Mouse (Mus musculus) kidney, embryonic 14.5 days (tissue): ENCODE data around the gene Adgra3. TPM values are rescaled to one million over a fixed set of nuclear protein-coding genes. Genes with fewer than 3 reads are reported as not detected.

Experiments
- ATAC-seq: fragments of 200-750 bp; cut with Nextera tagmentation; 2 replicates; pipeline ENCODE4 v1.8.0; 2017; ENCODE audit warnings: moderate number of reproducible peaks, mild to moderate bottlenecking, moderate TSS enrichment, moderate library complexity; ENCODE audit not compliant: low FRiP score, low TSS enrichment
- H3K27ac ChIP-seq: fragments of 300-500 bp; sonication (generic); 2 replicates; pipeline ENCODE4 v1.5.1; 2014; ENCODE audit warnings: low read depth, mild to moderate bottlenecking, low read length, moderate library complexity, mixed read lengths
- H3K27me3 ChIP-seq: fragments of 300-500 bp; sonication (generic); 2 replicates; pipeline ENCODE4 v1.6.1; 2014; ENCODE audit warnings: mild to moderate bottlenecking, low read length; ENCODE audit not compliant: control insufficient read depth, insufficient read depth
- H3K36me3 ChIP-seq: fragments of 300-500 bp; sonication (generic); 2 replicates; pipeline ENCODE4 v1.6.1; 2014; ENCODE audit warnings: low read length, mixed read lengths; ENCODE audit not compliant: control insufficient read depth, insufficient read depth
- H3K4me1 ChIP-seq: fragments of 300-500 bp; sonication (generic); 2 replicates; pipeline ENCODE4 v1.6.1; 2014; ENCODE audit warnings: low read length, mixed read lengths; ENCODE audit not compliant: control insufficient read depth, insufficient read depth
- H3K4me2 ChIP-seq: fragments of 300-500 bp; sonication (generic); replicated peaks from 2 replicates; pipeline ENCODE4 v1.6.1; 2014; ENCODE audit warnings: low read depth, mild to moderate bottlenecking, low read length
- H3K4me3 ChIP-seq: fragments of 300-500 bp; sonication (generic); 2 replicates; pipeline ENCODE4 v1.5.1; 2014; ENCODE audit warnings: mild to moderate bottlenecking, low read length
- H3K9ac ChIP-seq: fragments of 300-500 bp; sonication (generic); 2 replicates; pipeline ENCODE4 v1.6.1; 2014; ENCODE audit warnings: low read depth, mild to moderate bottlenecking, low read length, moderate library complexity
- H3K9me3 ChIP-seq: fragments of 300-500 bp; sonication (generic); 2 replicates; pipeline ENCODE4 v1.6.1; 2016; ENCODE audit warnings: low read length; ENCODE audit not compliant: control insufficient read depth
- WGBS: fragments of 180-500 bp; shearing (Covaris S2); extraction: QIAGEN DNeasy Blood & Tissue Kit; methylation state at CpG from one replicate; pipeline ENCODE4 v1.1.7; 2014; 5-methylcytosine and 5-hydroxymethylcytosine counted together
- polyA plus RNA-seq: library from polyadenylated mRNA; unstranded; fragments of >200 nt; fragmentation: Nextera tagmentation; extraction: Ambion mirVana; gene quantifications from 2 replicates; pipeline ENCODE4 v1.2.1, GENCODE M21; 2014

Adgra3 gene
- polyA plus RNA-seq, 1 experiment from 2014 or later: 64.5 TPM

DNA sequence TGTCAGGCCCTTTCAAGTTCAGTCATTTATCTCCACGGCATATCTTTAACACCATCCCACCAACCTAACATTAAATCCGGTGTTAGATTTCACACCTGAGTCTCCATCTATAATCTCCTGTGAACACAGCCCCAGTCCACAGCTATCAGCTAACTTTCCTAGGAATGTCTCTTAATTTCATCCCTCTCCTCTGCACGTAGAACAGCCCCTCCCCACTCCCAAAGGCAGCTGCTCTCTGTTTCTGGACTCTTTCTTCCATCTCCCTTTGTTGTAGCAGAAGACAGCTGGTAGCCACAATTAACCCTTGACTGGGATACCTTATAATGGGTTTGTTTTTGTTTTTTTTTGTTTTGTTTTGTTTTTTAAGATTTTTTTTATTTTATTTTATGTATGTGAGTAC lies 8.8 kb downstream of the Adgra3 start:
- H3K4me1 ChIP-seq: peaks cover 14% of the 10 kb centered on the region
- 21% methylated on average over 3 of the region's 3 CpGs for WGBS
- H3K27ac ChIP-seq: no peak overlapping the region
- no peak overlapping the region for H3K9ac ChIP-seq
- no peak for ATAC-seq
- H3K4me3 ChIP-seq: no peak overlapping the region
- no peak overlapping the region for H3K4me2 ChIP-seq
- no peaks in the 10 kb centered on the region for H3K9me3 ChIP-seq
- H3K36me3 ChIP-seq: no peaks in the 10 kb centered on the region; the same call in 1 of the 2 replicates
- no peaks in the 10 kb centered on the region for H3K27me3 ChIP-seq

DNA sequence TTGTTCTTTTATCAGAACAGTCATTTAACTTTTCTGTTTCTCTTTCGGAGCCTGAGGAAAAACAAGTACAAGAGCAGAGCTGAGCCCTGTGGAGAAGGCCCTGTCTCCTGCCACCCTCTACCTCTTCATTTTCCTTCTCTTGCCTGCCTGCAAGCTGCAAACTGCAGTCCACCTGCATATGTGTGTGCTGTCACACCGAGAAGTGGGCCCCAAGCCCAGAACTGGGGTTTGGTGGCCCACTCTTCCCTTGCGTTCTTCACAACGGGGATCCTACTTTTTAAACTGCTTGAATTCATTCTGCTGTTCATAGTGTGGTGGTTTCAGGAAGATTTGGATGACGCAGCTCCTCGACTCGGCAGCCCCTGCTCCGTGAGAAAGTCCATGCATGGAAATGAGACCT lies 9.3 kb downstream of the Adgra3 start:
- Histone ChIP-seq H3K4me2 (no peak overlapping the region), H3K4me1 (peaks cover 14% of the 10 kb centered on the region), H3K9me3 (no peaks in the 10 kb centered on the region), H3K9ac (no peak overlapping the region), H3K4me3 (no peak overlapping the region), H3K27ac (no peak overlapping the region), H3K36me3 (no peaks in the 10 kb centered on the region; the same call in 1 of the 2 replicates), H3K27me3 (no peaks in the 10 kb centered on the region)
- ATAC-seq: no peak
- WGBS: 49% methylated on average over 8 of the region's 8 CpGs

DNA sequence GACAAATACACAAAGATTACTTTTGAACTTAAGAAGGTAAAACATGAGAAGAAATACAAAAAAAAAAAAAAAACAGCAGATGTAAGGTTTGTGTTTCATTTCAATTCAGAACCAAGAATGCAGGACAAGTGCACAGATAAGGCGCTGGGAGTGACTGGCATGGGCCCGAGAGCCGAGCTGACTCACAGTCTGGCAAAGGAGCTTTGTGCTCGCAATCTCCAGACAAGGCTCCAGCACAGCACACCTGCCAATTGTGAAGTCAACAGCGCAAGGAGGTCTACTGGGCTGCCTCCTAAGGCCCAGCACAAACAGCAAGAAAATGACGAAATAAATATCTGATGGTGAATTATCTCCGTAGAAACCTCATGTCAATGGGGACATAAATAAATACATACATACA lies 9.8 kb downstream of the Adgra3 start:
- no peaks in the 10 kb centered on the region for H3K9me3 ChIP-seq
- H3K4me3 ChIP-seq: no peak overlapping the region
- no peak for ATAC-seq
- H3K27ac ChIP-seq: no peak overlapping the region
- no peaks in the 10 kb centered on the region for H3K27me3 ChIP-seq
- 68% methylated on average over 7 of the region's 7 CpGs for WGBS
- peaks cover 14% of the 10 kb centered on the region for H3K4me1 ChIP-seq
- no peak overlapping the region for H3K9ac ChIP-seq
- no peak overlapping the region for H3K4me2 ChIP-seq
- H3K36me3 ChIP-seq: no peaks in the 10 kb centered on the region; the same call in 1 of the 2 replicates

DNA sequence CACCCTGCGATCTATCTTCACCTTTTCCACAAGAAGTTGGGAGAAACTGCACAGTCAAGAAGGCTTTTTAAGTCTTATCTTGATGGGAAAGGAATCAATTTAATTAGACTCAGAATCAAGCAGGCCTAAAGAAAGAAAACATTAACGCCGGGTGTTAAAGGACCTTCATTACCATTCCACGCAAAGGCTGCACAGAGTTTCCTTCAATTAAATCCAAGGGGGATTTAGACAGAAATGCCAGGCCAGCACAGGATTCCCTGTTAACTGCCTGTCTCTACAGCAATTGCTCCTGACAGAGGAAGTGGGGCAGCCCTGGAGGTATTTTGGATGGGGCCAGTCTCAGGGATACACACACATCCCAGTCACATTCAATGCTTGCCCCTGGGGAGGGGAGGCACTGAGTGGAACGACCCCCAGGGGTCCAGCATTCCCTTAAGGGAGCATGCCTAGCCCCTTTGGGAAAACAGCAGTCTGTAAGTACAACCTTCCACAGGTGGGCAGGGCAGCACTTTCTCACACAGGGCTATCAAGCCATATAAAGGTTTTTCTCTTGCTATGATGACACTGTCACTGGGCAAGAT lies 10.4 kb downstream of the Adgra3 start:
- H3K4me3 ChIP-seq: no peak overlapping the region
- 35% methylated on average over 5 of the region's 5 CpGs for WGBS
- no peaks in the 10 kb centered on the region; the same call in 1 of the 2 replicates for H3K36me3 ChIP-seq
- H3K4me1 ChIP-seq: peaks cover 11% of the 10 kb centered on the region
- no peaks in the 10 kb centered on the region for H3K27me3 ChIP-seq
- H3K9me3 ChIP-seq: no peaks in the 10 kb centered on the region
- no peak overlapping the region for H3K27ac ChIP-seq
- H3K4me2 ChIP-seq: no peak overlapping the region
- ATAC-seq: no peak
- no peak overlapping the region for H3K9ac ChIP-seq

DNA sequence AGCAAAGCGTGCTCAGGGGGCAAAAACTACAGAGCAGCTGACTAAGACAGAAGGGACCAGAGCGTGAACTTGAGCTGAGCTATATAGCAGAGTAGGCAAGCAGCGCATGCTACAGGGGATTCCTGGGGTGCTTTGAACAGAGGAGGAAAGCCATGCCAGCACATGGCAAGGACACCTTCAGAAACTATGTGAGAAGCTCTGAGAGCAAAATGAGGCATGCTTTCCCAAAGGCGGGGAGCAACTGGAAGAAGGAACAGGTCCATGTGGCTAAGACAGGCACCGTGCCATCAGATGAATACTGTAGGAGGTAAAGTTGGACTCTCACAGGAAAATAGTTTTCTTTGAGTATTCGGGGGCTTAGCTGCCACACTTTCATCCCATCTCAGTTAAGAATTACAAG lies 13.6 kb downstream of the Adgra3 start:
- Histone ChIP-seq H3K4me2 (no peak overlapping the region), H3K9me3 (no peaks in the 10 kb centered on the region), H3K36me3 (no peaks in the 10 kb centered on the region; the same call in 1 of the 2 replicates), H3K27me3 (no peaks in the 10 kb centered on the region), H3K27ac (no peak overlapping the region), H3K9ac (no peak overlapping the region), H3K4me1 (peaks cover 9% of the 10 kb centered on the region), H3K4me3 (no peak overlapping the region)
- WGBS: 90% methylated on average over 6 of the region's 6 CpGs
- ATAC-seq: no peak

DNA sequence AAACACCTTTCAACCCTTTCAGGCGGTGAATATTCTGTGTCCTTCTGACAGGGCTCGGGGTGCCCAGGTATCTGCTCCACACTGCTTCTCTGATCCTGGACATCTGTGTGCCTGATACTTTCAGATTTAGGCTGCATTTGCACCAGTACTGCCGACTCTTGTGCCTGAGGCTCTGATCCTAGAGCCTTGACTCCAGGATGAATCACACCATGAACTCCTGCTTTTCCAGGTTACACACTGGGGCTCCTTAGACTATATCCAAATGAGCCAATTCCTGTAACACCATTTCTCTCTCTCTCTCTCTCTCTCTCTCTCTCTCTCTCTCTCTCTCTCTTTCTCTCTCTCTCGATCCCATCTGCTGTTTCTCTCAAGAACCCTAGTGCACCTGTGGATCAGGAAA lies 15.1 kb downstream of the Adgra3 start:
- no peak overlapping the region for H3K27ac ChIP-seq
- no peaks in the 10 kb centered on the region for H3K9me3 ChIP-seq
- 74% methylated on average over 4 of the region's 4 CpGs for WGBS
- H3K9ac ChIP-seq: no peak overlapping the region
- peaks cover 15% of the 10 kb centered on the region for H3K4me1 ChIP-seq
- no peak overlapping the region for H3K4me3 ChIP-seq
- H3K27me3 ChIP-seq: no peaks in the 10 kb centered on the region
- H3K36me3 ChIP-seq: no peaks in the 10 kb centered on the region
- no peak overlapping the region for H3K4me2 ChIP-seq
- no peak for ATAC-seq

DNA sequence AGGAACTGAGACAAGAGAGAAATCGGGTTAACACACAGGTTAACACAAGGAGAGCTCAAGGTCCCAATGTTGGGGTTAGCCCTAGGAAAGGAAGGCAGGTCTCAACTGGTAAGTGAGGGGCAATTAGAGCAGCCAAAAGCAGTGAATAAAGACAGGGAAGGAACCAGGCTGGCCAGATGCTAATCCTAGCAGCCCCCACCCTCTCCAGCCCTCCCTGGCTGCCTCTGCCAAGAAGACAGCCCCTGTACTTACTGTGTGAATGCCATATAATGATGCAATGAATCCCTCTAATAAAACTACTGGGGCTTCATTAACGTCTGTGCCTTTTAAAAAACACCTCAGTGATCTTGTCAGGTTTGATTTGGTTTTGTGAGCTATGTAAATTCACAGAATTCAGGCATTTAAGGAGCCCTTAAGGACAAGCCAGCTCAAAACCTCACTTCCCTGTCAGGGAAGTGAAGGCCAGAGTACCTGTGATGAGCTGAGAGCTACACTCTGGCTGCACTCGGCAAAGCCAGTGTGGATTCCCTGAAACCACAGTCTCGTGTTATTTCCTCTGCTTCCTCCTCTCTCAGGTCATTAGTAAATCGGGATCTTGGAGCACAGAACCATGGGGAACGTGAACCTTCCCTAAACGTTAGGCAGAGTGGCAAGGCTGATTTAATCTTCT lies 16.4 kb downstream of the Adgra3 start:
- Histone ChIP-seq H3K9me3 (no peaks in the 10 kb centered on the region), H3K4me1 (peaks cover 21% of the 10 kb centered on the region), H3K27ac (no peak overlapping the region), H3K9ac (no peak overlapping the region), H3K36me3 (no peaks in the 10 kb centered on the region), H3K4me3 (no peak overlapping the region), H3K27me3 (no peaks in the 10 kb centered on the region), H3K4me2 (no peak overlapping the region)
- WGBS: 29% methylated on average over 7 of the region's 7 CpGs
- ATAC-seq: no peak

DNA sequence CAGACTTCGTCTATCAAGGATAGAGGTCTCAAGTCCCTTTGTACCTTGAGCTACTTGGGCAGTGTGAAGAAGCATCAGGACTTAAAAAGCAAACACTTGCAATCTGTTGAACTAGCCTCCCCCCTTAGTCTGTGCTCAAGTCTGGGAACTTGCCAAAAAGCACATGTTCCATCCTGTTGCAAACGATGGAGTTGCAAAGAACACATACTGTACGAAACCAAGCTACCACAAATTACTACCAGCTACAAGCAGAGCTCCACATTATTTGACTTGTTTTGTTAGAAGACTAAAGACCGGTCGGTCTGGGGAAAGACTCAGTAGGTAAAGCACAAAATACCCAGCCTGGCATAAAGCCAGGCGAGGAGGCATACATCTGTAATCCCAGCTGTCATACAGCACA lies 19.3 kb downstream of the Adgra3 start:
- no peak overlapping the region for H3K9ac ChIP-seq
- peaks cover 37% of the 10 kb centered on the region for H3K4me1 ChIP-seq
- no peaks in the 10 kb centered on the region for H3K27me3 ChIP-seq
- H3K9me3 ChIP-seq: no peaks in the 10 kb centered on the region
- no peak overlapping the region for H3K4me3 ChIP-seq
- H3K4me2 ChIP-seq: no peak overlapping the region
- 79% methylated on average over 6 of the region's 6 CpGs for WGBS
- no peak for ATAC-seq
- no peaks in the 10 kb centered on the region for H3K36me3 ChIP-seq
- H3K27ac ChIP-seq: no peak overlapping the region

DNA sequence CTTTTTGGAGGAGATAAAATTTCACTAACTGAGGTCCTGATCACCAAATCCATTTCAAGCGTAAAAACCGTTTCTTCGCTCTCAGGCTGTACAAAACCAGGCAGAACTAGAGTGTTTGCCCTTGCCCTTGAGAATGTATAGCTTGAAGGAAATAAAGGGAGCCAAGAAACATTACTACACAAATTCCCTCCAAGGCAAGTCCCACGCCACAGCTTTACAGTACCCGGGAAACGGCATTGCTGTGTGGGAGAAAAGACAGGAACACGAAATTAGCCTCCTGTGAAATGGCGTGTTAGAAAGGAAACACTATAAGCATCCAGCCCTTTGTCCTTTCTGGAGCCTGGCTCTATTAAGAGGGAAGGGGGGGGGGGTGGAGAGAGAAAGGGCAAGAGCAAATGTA lies 21.1 kb downstream of the Adgra3 start:
- H3K9ac ChIP-seq: no peak overlapping the region
- no peaks in the 10 kb centered on the region for H3K9me3 ChIP-seq
- no peak overlapping the region for H3K4me3 ChIP-seq
- no peak for ATAC-seq
- H3K27me3 ChIP-seq: no peaks in the 10 kb centered on the region
- peak overlapping the region; percentile 42; the same call in 1 of the 2 replicates for H3K27ac ChIP-seq
- peaks cover 50% of the 10 kb centered on the region for H3K4me1 ChIP-seq
- no peak overlapping the region for H3K4me2 ChIP-seq
- H3K36me3 ChIP-seq: no peaks in the 10 kb centered on the region
- 25% methylated on average over 8 of the region's 8 CpGs for WGBS
